ENCODE assay signal across 8 mouse cellular contexts in genomic region chr11:94990102-94990748, GRCm38 (mm10). TPM values are rescaled to one million over a fixed set of nuclear protein-coding genes. Genes with fewer than 3 reads are reported as not detected.
DNase-seq lines count a peak whose midpoint lies in the region; ATAC-seq and TF ChIP-seq lines count a peak whose summit lies in the region.
"Had no signal": no experiment of that assay in that cellular context is flagged by ENCODE, and none has a peak within 500 bp of the region (broad histone marks: within the 10 kb centered on the region; RNA-seq: fewer than 3 reads in every experiment).

No protein-coding gene starts in this region.

- H3K27me3 ChIP-seq in spleen, adult 2 months (ENCODE audit: control insufficient read depth, insufficient read depth, low read length) = no peaks in the 10 kb centered on the region
- H3K27me3 ChIP-seq in forebrain, embryonic 10.5 days (ENCODE audit: poor library complexity, severe bottlenecking) = no peaks in the 10 kb centered on the region
- no peaks in the 10 kb centered on the region for H3K27me3 ChIP-seq in limb, embryonic 14.5 days (ENCODE audit: control insufficient read depth, insufficient read depth, low read length)
- no peaks in the 10 kb centered on the region for H3K27me3 ChIP-seq in stomach, embryonic 16.5 days (ENCODE audit: control insufficient read depth, insufficient read depth, low read length)

- no peak for TF ChIP-seq POLR2A in spleen, adult 2 months (IDR thresholded peaks at IDR 0.05; ENCODE audit: low read depth, low read length)
- no peak for TF ChIP-seq POLR2A in limb, embryonic 14.5 days (IDR thresholded peaks at IDR 0.05; ENCODE audit: borderline replicate concordance, extremely low read depth, insufficient read depth, insufficient read length)

- H3K9ac ChIP-seq in limb, embryonic 14.5 days (ENCODE audit: low read depth, low read length, severe bottlenecking) = peak overlapping the region; percentile 82
- peak overlapping the region; percentile 95 for H3K9ac ChIP-seq in stomach, embryonic 16.5 days (ENCODE audit: low read length)

- 22% methylated on average over 6 of the region's 6 CpGs for WGBS in spleen, adult 2 months
- WGBS in forebrain, embryonic 10.5 days = 46% methylated on average over 6 of the region's 6 CpGs
- WGBS in limb, embryonic 14.5 days = 42% methylated on average over 6 of the region's 6 CpGs
- whole genome bisulfite sequencing in stomach, embryonic 16.5 days = 39% methylated on average over 6 of the region's 6 CpGs

- ATAC-seq in limb, embryonic 14.5 days (ENCODE audit: low FRiP score, low read depth) = peak; percentile 0; the same call in 1 of the 2 replicates
- ATAC-seq in stomach, embryonic 16.5 days (ENCODE audit: insufficient read depth, low FRiP score) = no peak

- H3K27ac ChIP-seq in spleen, adult 2 months (ENCODE audit: insufficient read depth, low read length) = peak overlapping the region; percentile 93
- peak overlapping the region; percentile 97 for H3K27ac ChIP-seq in forebrain, embryonic 10.5 days
- peak overlapping the region; percentile 88 for H3K27ac ChIP-seq in limb, embryonic 14.5 days (replicated peaks; ENCODE audit: low read depth, low read length)
- H3K27ac ChIP-seq in stomach, embryonic 16.5 days (ENCODE audit: low read length) = peak overlapping the region; percentile 97

- H3K36me3 ChIP-seq in spleen, adult 2 months (ENCODE audit: control insufficient read depth, insufficient read depth, low read length) = no peaks in the 10 kb centered on the region; the same call in 1 of the 2 replicates
- peaks cover 14% of the 10 kb centered on the region for H3K36me3 ChIP-seq in forebrain, embryonic 10.5 days (replicated peaks)
- 0 out of 2 replicates have a peak, but pooled peaks cover 9% of the 10 kb centered on the region for H3K36me3 ChIP-seq in limb, embryonic 14.5 days (ENCODE audit: control insufficient read depth, insufficient read depth, low read length)
- H3K36me3 ChIP-seq in stomach, embryonic 16.5 days (ENCODE audit: control insufficient read depth, insufficient read depth, low read length) = no peaks in the 10 kb centered on the region

- no peaks in the 10 kb centered on the region for H3K9me3 ChIP-seq in forebrain, embryonic 10.5 days
- H3K9me3 ChIP-seq in limb, embryonic 14.5 days (ENCODE audit: control insufficient read depth, low read length) = no peaks in the 10 kb centered on the region
- no peaks in the 10 kb centered on the region for H3K9me3 ChIP-seq in stomach, embryonic 16.5 days (replicated peaks; ENCODE audit: control insufficient read depth, low read length)

- DNase-seq in spleen, adult 2 months (ENCODE audit: low read depth in 1 of 2, low spot score in 2 of 2) = no peak
- no peak for DNase-seq in spleen, postnatal 4 days (ENCODE audit: low spot score in 2 of 2)
- DNase-seq in forebrain, embryonic 10.5 days (ENCODE audit: extremely low spot score, low spot score) = no peak
- no peak for DNase-seq in limb, embryonic 14.5 days (ENCODE audit: low spot score)
- no peak for DNase-seq in layer of hippocampus, adult 8-10 months (ENCODE audit: low spot score in 2 of 2)
- DNase-seq in layer of hippocampus, adult 18-20 months (ENCODE audit: low spot score in 2 of 2) = no peak

- peak overlapping the region; percentile 100 for H3K4me2 ChIP-seq in limb, embryonic 14.5 days (replicated peaks; ENCODE audit: low read depth, low read length, severe bottlenecking)
- peak overlapping the region; percentile 97 for H3K4me2 ChIP-seq in stomach, embryonic 16.5 days (ENCODE audit: low read depth, low read length)

- peak overlapping the region; percentile 83 for H3K4me3 ChIP-seq in spleen, adult 2 months (ENCODE audit: extremely low read depth, insufficient read depth, insufficient read length)
- peak overlapping the region; percentile 96 for H3K4me3 ChIP-seq in forebrain, embryonic 10.5 days
- peak overlapping the region; percentile 87 for H3K4me3 ChIP-seq in limb, embryonic 14.5 days (replicated peaks; ENCODE audit: low read length)
- peak overlapping the region; percentile 85 for H3K4me3 ChIP-seq in stomach, embryonic 16.5 days (replicated peaks; ENCODE audit: low read length)

- peaks cover 16% of the 10 kb centered on the region for H3K4me1 ChIP-seq in spleen, adult 2 months (ENCODE audit: control insufficient read depth, insufficient read depth, insufficient read length)
- H3K4me1 ChIP-seq in forebrain, embryonic 10.5 days = peaks cover 91% of the 10 kb centered on the region
- H3K4me1 ChIP-seq in limb, embryonic 14.5 days (ENCODE audit: control insufficient read depth, insufficient read depth, low read length) = peaks cover 59% of the 10 kb centered on the region
- H3K4me1 ChIP-seq in stomach, embryonic 16.5 days (ENCODE audit: control insufficient read depth, insufficient read depth, low read length) = peaks cover 60% of the 10 kb centered on the region

- TF ChIP-seq CTCF in spleen, adult 2 months (IDR thresholded peaks at IDR 0.05; ENCODE audit: extremely low read depth, insufficient read depth, insufficient read length, insufficient replicate concordance) = no peak

RNA-seq across cellular contexts. Expression of gene Ppp1r9b, which starts 0.6 kb away (rescaled TPM):
- polyA plus RNA-seq in spleen, adult 2 months (2012; rRNA removed) = 51.9 and 54.5 TPM in 2 replicates
- 8.7 and 10.7 TPM in 2 replicates for polyA plus RNA-seq in forebrain, embryonic 10.5 days (2016; fragmentation: Nextera tagmentation; extraction: Ambion mirVana)
- 32.8 and 34.6 TPM in 2 replicates for polyA plus RNA-seq in limb, embryonic 14.5 days (2012; rRNA removed)
- 17.3 and 17.9 TPM in 2 replicates for polyA plus RNA-seq in limb, embryonic 14.5 days (2014; fragmentation: Nextera tagmentation; extraction: Ambion mirVana)
- polyA plus RNA-seq in stomach, embryonic 16.5 days (2015; fragmentation: Nextera tagmentation; extraction: Ambion mirVana) = 6.6 and 8.0 TPM in 2 replicates
- 100 to 1,000 TPM; 819 to 832 (median 829) TPM for total RNA-seq in layer of hippocampus, adult 8-10 months (2022)
- total RNA-seq in layer of hippocampus, adult 18-20 months (2021) = 1,000 to 10,000 TPM in 1 of 2 experiments, 100 to 1,000 TPM in 1; 993 to 1,036 TPM

RNA-seq across cellular contexts. Expression of gene Sgca, which starts 14.1 kb away (rescaled TPM):
- 0.85 and 1.5 TPM in 2 replicates for polyA plus RNA-seq in spleen, adult 2 months (2012; rRNA removed)
- not detected in 2 replicates for polyA plus RNA-seq in forebrain, embryonic 10.5 days (2016; fragmentation: Nextera tagmentation; extraction: Ambion mirVana)
- polyA plus RNA-seq in limb, embryonic 14.5 days (2012; rRNA removed) = 19.4 and 32.9 TPM in 2 replicates
- polyA plus RNA-seq in limb, embryonic 14.5 days (2014; fragmentation: Nextera tagmentation; extraction: Ambion mirVana) = 9.1 and 10.2 TPM in 2 replicates
- polyA plus RNA-seq in stomach, embryonic 16.5 days (2015; fragmentation: Nextera tagmentation; extraction: Ambion mirVana) = 0.41 and 3.2 TPM in 2 replicates
- under 1 TPM in 2 of 4 experiments, not detected in 2; 0.23 to 0.56 TPM for total RNA-seq in layer of hippocampus, adult 8-10 months (2022)
- under 1 TPM in 1 of 2 experiments, not detected in 1; 0.27 TPM for total RNA-seq in layer of hippocampus, adult 18-20 months (2021)
- total RNA-seq: common myeloid progenitor, adult 5-6 weeks had no signal

RNA-seq across cellular contexts. Expression of gene Samd14, which starts 19.5 kb away (rescaled TPM):
- 19.3 and 23.7 TPM in 2 replicates for polyA plus RNA-seq in spleen, adult 2 months (2012; rRNA removed)
- polyA plus RNA-seq in forebrain, embryonic 10.5 days (2016; fragmentation: Nextera tagmentation; extraction: Ambion mirVana) = 35.8 and 36.7 TPM in 2 replicates
- 46.0 and 59.7 TPM in 2 replicates for polyA plus RNA-seq in limb, embryonic 14.5 days (2012; rRNA removed)
- 25.5 and 31.7 TPM in 2 replicates for polyA plus RNA-seq in limb, embryonic 14.5 days (2014; fragmentation: Nextera tagmentation; extraction: Ambion mirVana)
- polyA plus RNA-seq in stomach, embryonic 16.5 days (2015; fragmentation: Nextera tagmentation; extraction: Ambion mirVana) = 14.7 and 15.9 TPM in 2 replicates
- 10 to 100 TPM; 33.9 to 40.0 (median 36.4) TPM for total RNA-seq in layer of hippocampus, adult 8-10 months (2022)
- 10 to 100 TPM; 38.2 to 42.8 TPM for total RNA-seq in layer of hippocampus, adult 18-20 months (2021)

RNA-seq across cellular contexts. Expression of gene Hils1, which starts 22.8 kb away (rescaled TPM):
- not detected in 2 replicates for polyA plus RNA-seq in spleen, adult 2 months (2012; rRNA removed)
- polyA plus RNA-seq in forebrain, embryonic 10.5 days (2016; fragmentation: Nextera tagmentation; extraction: Ambion mirVana) = not detected in 2 replicates
- 0.41 and 0.58 TPM in 2 replicates for polyA plus RNA-seq in limb, embryonic 14.5 days (2012; rRNA removed)
- polyA plus RNA-seq in limb, embryonic 14.5 days (2014; fragmentation: Nextera tagmentation; extraction: Ambion mirVana) = 0.29 TPM in 1 of 2 replicates, not detected in the other
- not detected in 2 replicates for polyA plus RNA-seq in stomach, embryonic 16.5 days (2015; fragmentation: Nextera tagmentation; extraction: Ambion mirVana)
- not detected for total RNA-seq in layer of hippocampus, adult 8-10 months (2022)
- total RNA-seq in layer of hippocampus, adult 18-20 months (2021) = not detected
- total RNA-seq: common myeloid progenitor, adult 5-6 weeks had no signal

RNA-seq across cellular contexts. Expression of gene Pdk2, which starts 50.9 kb away (rescaled TPM):
- polyA plus RNA-seq in spleen, adult 2 months (2012; rRNA removed) = 12.6 and 13.8 TPM in 2 replicates
- polyA plus RNA-seq in forebrain, embryonic 10.5 days (2016; fragmentation: Nextera tagmentation; extraction: Ambion mirVana) = 12.1 and 12.5 TPM in 2 replicates
- 29.6 and 36.3 TPM in 2 replicates for polyA plus RNA-seq in limb, embryonic 14.5 days (2012; rRNA removed)
- 34.9 and 38.8 TPM in 2 replicates for polyA plus RNA-seq in limb, embryonic 14.5 days (2014; fragmentation: Nextera tagmentation; extraction: Ambion mirVana)
- polyA plus RNA-seq in stomach, embryonic 16.5 days (2015; fragmentation: Nextera tagmentation; extraction: Ambion mirVana) = 37.9 and 39.3 TPM in 2 replicates
- 100 to 1,000 TPM; 116 to 134 (median 123) TPM for total RNA-seq in layer of hippocampus, adult 8-10 months (2022)
- 100 to 1,000 TPM; 137 to 142 TPM for total RNA-seq in layer of hippocampus, adult 18-20 months (2021)
